Mouse (Mus musculus) liver, embryonic 14.5 days (tissue): ENCODE results near the gene Med13l.

Source experiments
- CTCF ChIP-seq: IDR thresholded peaks from 2 replicates; pipeline ENCODE4 v1.5.1; 2016; ENCODE audit warnings: antibody characterized with exemption, low read depth, control low read depth
- EP300 ChIP-seq: IDR thresholded peaks from 2 replicates; pipeline ENCODE4 v1.6.1; 2016; ENCODE audit warnings: antibody characterized with exemption, low read depth

GRCm38 (mm10) chr5:118647384-118647783 is 86.9 kb downstream of the Med13l start:
- TF ChIP-seq CTCF (no peak), EP300 (no peak)
